In genomic region chr9:96350010-96350409, GRCm38 (mm10) we compare ENCODE assay signal across 9 mouse cellular contexts. TPM values are rescaled to one million over a fixed set of nuclear protein-coding genes. Genes with fewer than 3 reads are reported as not detected.
A peak's percentile ranks its signal among the peaks of the same experiment; 100 is the strongest.
DNase-seq lines count a peak whose midpoint lies in the region; ATAC-seq lines count a peak whose summit lies in the region.
"Had no signal": no experiment of that assay in that cellular context is flagged by ENCODE, and none has a peak within 500 bp of the region (broad histone marks: within the 10 kb centered on the region; RNA-seq: fewer than 3 reads in every experiment).

No protein-coding gene starts in this region.

- peak; percentile 63 for DNase-seq in limb, embryonic 11.5 days (ENCODE audit: low spot score)
- DNase-seq in limb, embryonic 10.5 days (ENCODE audit: low spot score) = no peak
- DNase-seq in brain, adult 2 months (ENCODE audit: low read depth, low spot score) = peak; percentile 84
- peak; percentile 82 to 86 for DNase-seq in heart, postnatal 10 days
- peak; percentile 66 for DNase-seq in layer of hippocampus, adult 9-11 months

- intact Hi-C loops in heart, postnatal 10 days (cut with DNase I) = loop anchor here (1.0 to 5.0 kb wide), 2 partner anchors 142 to 192 kb away; no protein-coding TSS in a partner anchor

- no peaks in the 10 kb centered on the region for H3K9me3 ChIP-seq in limb, embryonic 11.5 days (ENCODE audit: control insufficient read depth, low read length)
- H3K9me3 ChIP-seq in limb, embryonic 10.5 days (replicated peaks) = no peaks in the 10 kb centered on the region
- no peaks in the 10 kb centered on the region for H3K9me3 ChIP-seq in embryonic facial prominence, embryonic 15.5 days (replicated peaks)
- no peaks in the 10 kb centered on the region for H3K9me3 ChIP-seq in stomach, embryonic 16.5 days (replicated peaks; ENCODE audit: control insufficient read depth, low read length)
- H3K9me3 ChIP-seq: megakaryocyte, embryonic 14.5 days had no signal

- H3K4me1 ChIP-seq in limb, embryonic 11.5 days (ENCODE audit: control insufficient read depth, insufficient read depth, low read length) = no peaks in the 10 kb centered on the region
- H3K4me1 ChIP-seq in limb, embryonic 10.5 days = no peaks in the 10 kb centered on the region
- peaks cover 6% of the 10 kb centered on the region; the same call in 1 of the 2 replicates for H3K4me1 ChIP-seq in embryonic facial prominence, embryonic 15.5 days
- peaks cover 10% of the 10 kb centered on the region; the same call in 1 of the 2 replicates for H3K4me1 ChIP-seq in stomach, embryonic 16.5 days (ENCODE audit: control insufficient read depth, insufficient read depth, low read length)

- no peak overlapping the region for H3K27ac ChIP-seq in limb, embryonic 11.5 days (replicated peaks; ENCODE audit: low read depth, low read length)
- no peak overlapping the region for H3K27ac ChIP-seq in limb, embryonic 10.5 days
- peak overlapping the region; percentile 24; the same call in 1 of the 2 replicates for H3K27ac ChIP-seq in embryonic facial prominence, embryonic 15.5 days (replicated peaks)
- peak overlapping the region; percentile 49; the same call in 1 of the 2 replicates for H3K27ac ChIP-seq in stomach, embryonic 16.5 days (ENCODE audit: low read length)

- H3K4me2 ChIP-seq in limb, embryonic 11.5 days (ENCODE audit: low read depth, severe bottlenecking) = no peak overlapping the region
- no peak overlapping the region for H3K4me2 ChIP-seq in embryonic facial prominence, embryonic 15.5 days (replicated peaks)
- no peak overlapping the region for H3K4me2 ChIP-seq in stomach, embryonic 16.5 days (ENCODE audit: low read depth, low read length)

- no peaks in the 10 kb centered on the region for H3K27me3 ChIP-seq in limb, embryonic 11.5 days (ENCODE audit: control insufficient read depth, insufficient read depth, low read length)
- H3K27me3 ChIP-seq in limb, embryonic 10.5 days (ENCODE audit: low read depth, poor library complexity, severe bottlenecking) = no peaks in the 10 kb centered on the region
- no peaks in the 10 kb centered on the region for H3K27me3 ChIP-seq in embryonic facial prominence, embryonic 15.5 days
- no peaks in the 10 kb centered on the region for H3K27me3 ChIP-seq in stomach, embryonic 16.5 days (ENCODE audit: control insufficient read depth, insufficient read depth, low read length)
- H3K27me3 ChIP-seq: megakaryocyte, embryonic 14.5 days had no signal

- WGBS in limb, embryonic 11.5 days = 47% methylated on average over 4 of the region's 4 CpGs
- WGBS in limb, embryonic 10.5 days = 49% methylated on average over 4 of the region's 4 CpGs
- WGBS in embryonic facial prominence, embryonic 15.5 days = 33% methylated on average over 4 of the region's 4 CpGs
- WGBS in stomach, embryonic 16.5 days = 30% methylated on average over 4 of the region's 4 CpGs

- H3K9ac ChIP-seq in limb, embryonic 11.5 days (ENCODE audit: low read length) = no peak overlapping the region
- H3K9ac ChIP-seq in embryonic facial prominence, embryonic 15.5 days = no peak overlapping the region
- H3K9ac ChIP-seq in stomach, embryonic 16.5 days (ENCODE audit: low read length) = no peak overlapping the region

- H3K4me3 ChIP-seq in limb, embryonic 11.5 days (ENCODE audit: low read depth, low read length) = no peak overlapping the region
- no peak overlapping the region for H3K4me3 ChIP-seq in limb, embryonic 10.5 days
- H3K4me3 ChIP-seq in embryonic facial prominence, embryonic 15.5 days (replicated peaks) = no peak overlapping the region
- no peak overlapping the region for H3K4me3 ChIP-seq in stomach, embryonic 16.5 days (replicated peaks; ENCODE audit: low read length)
- H3K4me3 ChIP-seq: megakaryocyte, embryonic 14.5 days had no signal

- no peak for ATAC-seq in limb, embryonic 11.5 days (ENCODE audit: insufficient number of reproducible peaks, low FRiP score, low TSS enrichment, low read depth)
- ATAC-seq in embryonic facial prominence, embryonic 15.5 days (ENCODE audit: insufficient number of reproducible peaks, low FRiP score, low TSS enrichment, low read depth) = no peak
- peak; percentile 66; the same call in 1 of the 2 replicates for ATAC-seq in megakaryocyte-erythroid progenitor cell, adult 5-6 weeks (replicated peaks; ENCODE audit: low FRiP score, low TSS enrichment, poor library complexity, severe bottlenecking)
- ATAC-seq in stomach, embryonic 16.5 days (ENCODE audit: insufficient read depth, low FRiP score) = no peak

- no peaks in the 10 kb centered on the region for H3K36me3 ChIP-seq in limb, embryonic 11.5 days (ENCODE audit: control insufficient read depth, insufficient read depth, low read length)
- H3K36me3 ChIP-seq in limb, embryonic 10.5 days = peaks cover 34% of the 10 kb centered on the region
- no peaks in the 10 kb centered on the region for H3K36me3 ChIP-seq in embryonic facial prominence, embryonic 15.5 days
- no peaks in the 10 kb centered on the region for H3K36me3 ChIP-seq in stomach, embryonic 16.5 days (ENCODE audit: control insufficient read depth, insufficient read depth, low read length)

RNA-seq across cellular contexts. Expression of gene Atp1b3, which starts 14.2 kb away (rescaled TPM):
- polyA plus RNA-seq in limb, embryonic 11.5 days (2014; fragmentation: Nextera tagmentation; extraction: Ambion mirVana) = 150 and 154 TPM in 2 replicates
- polyA plus RNA-seq in limb, embryonic 10.5 days (2016; fragmentation: Nextera tagmentation; extraction: Ambion mirVana) = 148 and 162 TPM in 2 replicates
- polyA plus RNA-seq in embryonic facial prominence, embryonic 15.5 days (2015; fragmentation: Nextera tagmentation; extraction: Ambion mirVana) = 163 and 171 TPM in 2 replicates
- total RNA-seq in heart, postnatal 10 days (2021) = 10 to 100 TPM; 74.1 to 76.5 TPM
- 97.9 and 117 TPM in 2 replicates for total RNA-seq in megakaryocyte-erythroid progenitor cell, adult 5-6 weeks (2014; fragmentation: Nextera tagmentation)
- total RNA-seq in megakaryocyte-erythroid progenitor cell, adult 5-6 weeks (2017) = 84.7 and 100 TPM in 2 replicates
- polyA plus RNA-seq in stomach, embryonic 16.5 days (2015; fragmentation: Nextera tagmentation; extraction: Ambion mirVana) = 165 and 167 TPM in 2 replicates

Comparison
In these comparisons a context has a peak if more than half of its experiments do, and no peak if none do; other contexts are left out.
1. H3K27ac ChIP-seq: peak in embryonic facial prominence, embryonic 15.5 days (single experiment) and stomach, embryonic 16.5 days (single experiment); none in limb, embryonic 11.5 days (single experiment) and limb, embryonic 10.5 days (single experiment).